Mouse (Mus musculus) cerebral cortex, adult 2 months (tissue): ENCODE results near the gene Armh3.

Experiments
- WGBS: fragments of 180-500 bp; shearing (Covaris S2); methylation state at CpG from one replicate; pipeline ENCODE4 v1.1.7; 2018; 5-methylcytosine and 5-hydroxymethylcytosine counted together

Armh3 gene

DNA sequence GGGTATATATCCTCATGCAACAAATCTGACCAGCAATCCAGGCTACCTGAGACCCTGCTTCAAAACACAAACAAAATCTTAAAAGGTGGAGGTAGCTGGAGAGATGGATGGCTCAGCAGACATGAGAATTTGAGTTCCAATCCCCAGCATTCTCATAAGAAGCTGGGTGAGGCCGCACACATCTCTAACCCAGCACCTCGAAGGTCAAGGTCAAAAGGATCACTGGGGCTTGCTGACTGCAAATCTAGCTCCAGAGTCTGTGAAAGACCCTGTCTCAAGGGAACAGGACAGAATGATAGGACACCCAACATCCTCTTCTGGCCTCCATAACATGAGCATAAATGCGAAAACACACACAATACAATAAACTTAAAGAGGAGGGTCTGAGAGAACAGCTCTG, 7.1 kb downstream of the Armh3 start:
- WGBS, result 98% methylated on average over 3 of the region's 3 CpGs

DNA sequence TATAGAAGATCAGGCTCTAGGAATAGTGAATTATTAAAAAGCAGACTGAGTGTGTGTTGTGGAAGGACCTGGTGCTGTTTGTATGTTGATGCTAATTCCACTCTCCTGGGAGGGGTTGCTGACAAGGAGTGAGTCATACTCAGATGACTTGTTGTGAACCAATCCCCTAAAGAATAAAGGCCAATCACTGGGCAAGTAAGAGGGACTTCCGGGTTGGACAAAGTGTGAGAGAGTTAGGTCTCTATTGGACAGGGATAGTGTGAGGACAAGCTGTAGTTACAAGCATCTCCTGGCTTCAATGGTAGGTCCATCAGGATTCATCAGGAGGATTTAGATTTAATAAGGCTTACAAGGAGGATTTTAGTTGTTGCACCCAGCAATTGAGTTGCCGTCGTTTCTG, 10.1 kb downstream of the Armh3 start:
- 90% methylated on average over 3 of the region's 3 CpGs for WGBS

DNA sequence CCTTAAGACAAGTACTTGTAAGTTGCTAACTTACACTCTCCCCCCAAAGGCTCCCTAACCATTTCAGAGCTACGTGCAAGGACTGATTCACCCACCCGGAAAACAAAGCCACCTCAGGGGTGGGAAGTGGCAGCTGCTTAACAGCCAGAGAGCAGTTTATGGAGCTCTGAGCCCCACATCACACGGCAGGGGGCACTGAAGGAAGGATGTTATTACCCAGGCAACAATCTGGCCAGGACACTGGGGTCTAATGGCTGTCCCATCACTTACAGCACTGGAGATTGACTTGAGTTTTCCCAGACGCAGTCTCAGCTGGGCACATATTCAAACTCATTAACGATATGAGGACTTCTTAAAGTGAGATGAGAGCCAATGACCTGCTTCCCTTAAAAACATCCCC, 37.5 kb downstream of the Armh3 start:
- WGBS, result 54% methylated on average over 5 of the region's 5 CpGs

DNA sequence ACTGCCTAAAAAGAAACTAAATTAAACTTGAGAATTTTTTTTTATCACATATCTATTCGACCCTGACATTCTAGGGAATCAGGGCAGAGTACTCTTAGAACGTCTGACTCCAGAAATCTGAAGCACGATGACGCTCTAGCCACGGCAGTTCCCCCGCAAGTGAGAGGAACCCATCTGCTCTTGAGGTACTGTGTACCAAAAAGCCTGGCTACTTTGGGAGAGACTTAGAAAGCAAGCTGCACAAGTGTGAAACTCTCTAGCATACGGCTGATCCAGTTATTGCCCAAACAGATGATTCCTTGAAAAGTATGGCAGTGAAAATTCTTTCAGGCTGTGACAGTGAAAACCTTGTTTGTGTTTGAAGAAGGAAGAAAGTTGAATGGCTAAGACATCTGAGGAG, 41.6 kb downstream of the Armh3 start:
- WGBS, result 51% methylated on average over 7 of the region's 7 CpGs

DNA sequence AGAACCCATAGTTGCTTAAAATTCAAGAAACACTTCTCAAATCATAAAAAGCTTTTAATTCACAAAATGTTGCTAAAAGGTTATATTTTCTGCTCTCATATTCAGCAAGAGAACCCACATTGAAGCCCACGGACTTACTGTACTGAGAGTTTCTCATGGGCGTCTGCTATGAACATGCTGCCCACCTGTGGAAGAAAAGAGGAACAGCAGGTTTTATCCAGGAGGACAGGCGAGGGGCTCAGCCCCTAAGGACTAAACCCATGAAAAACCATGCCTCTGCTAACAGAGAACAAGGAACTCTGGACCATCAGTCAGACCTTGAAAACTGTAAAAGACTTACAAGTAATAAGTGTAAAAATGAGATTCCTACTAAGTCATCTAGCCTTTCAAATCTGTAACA, 45.0 kb downstream of the Armh3 start:
- WGBS, result 6% methylated on average over 3 of the region's 3 CpGs

DNA sequence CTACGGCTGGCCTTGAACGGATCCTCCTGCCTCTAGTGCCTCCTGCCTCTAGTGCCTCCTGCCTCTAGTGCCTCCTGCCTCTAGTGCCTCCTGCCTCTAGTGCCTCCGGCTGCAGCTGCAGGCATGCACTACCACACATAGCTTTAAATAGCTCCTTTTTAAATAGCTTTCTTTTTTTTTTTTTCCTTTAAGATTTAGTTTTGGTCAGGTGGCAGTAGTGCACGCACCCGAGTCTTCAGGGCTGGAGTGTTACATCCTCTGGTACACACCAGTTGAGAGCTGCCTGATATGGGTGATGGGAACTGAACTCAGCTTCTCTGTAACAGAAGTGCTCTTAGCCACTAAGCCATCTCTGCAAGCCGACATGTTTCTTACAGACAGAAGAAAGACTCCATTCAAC, 49.1 kb downstream of the Armh3 start:
- WGBS, result 55% methylated on average over 6 of the region's 6 CpGs

DNA sequence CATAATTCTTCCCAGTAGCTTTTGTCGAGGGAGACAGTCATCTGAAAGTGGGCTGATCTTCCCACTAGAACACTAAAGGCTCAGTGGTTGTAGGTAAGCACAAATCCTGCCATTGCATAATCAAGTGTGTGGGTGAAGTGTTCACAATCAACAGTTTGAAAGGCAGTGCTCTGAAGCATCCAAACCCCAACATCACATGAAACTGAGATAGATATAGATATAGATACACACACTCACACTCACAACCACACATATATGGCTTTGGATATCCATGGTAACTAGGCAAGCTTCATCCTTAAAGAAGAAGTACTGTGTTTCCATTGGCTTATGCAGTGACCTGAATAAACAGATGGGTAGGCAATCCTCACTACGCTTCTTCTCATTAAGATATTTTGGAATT, 50.5 kb downstream of the Armh3 start:
- WGBS, result 52% methylated on average over 2 of the region's 2 CpGs

DNA sequence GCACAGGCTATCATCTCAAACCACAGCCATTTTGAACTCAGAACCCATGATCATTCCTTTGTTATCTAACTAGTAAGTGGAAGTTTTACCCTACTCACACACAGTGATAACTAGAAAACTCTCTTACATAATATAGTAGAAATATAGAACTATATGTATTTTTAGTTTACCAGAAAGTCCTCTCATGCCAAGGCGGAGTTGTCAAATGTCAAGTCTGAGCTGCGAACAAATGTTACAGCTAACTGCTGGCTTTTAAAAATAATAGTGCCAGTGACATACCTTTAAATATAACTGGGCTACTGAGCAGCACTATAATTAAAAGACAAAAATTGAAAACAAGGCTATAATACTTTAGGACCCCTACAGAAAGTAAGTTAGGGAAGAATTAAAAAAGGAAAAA, 51.0 kb downstream of the Armh3 start:
- WGBS, result 60% methylated on average over 2 of the region's 2 CpGs

DNA sequence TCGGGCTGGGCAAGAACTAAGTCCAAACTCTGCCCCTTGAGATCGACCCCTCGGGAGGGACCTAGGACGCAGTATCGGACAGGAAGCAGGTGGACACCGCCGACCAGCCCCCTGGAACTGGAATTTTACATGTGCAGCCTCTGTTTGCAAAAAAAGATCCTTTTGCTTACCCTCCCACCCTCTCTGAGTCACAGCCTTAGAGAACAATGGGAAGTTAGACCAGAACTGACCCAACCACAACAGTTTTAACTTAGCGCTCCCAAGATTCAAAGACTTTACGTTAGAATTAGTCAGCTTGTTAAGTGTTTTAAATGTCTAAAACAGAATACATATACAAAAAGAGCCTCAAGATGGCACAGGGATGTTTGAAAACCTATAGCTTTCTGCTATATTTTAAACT, 51.7 kb downstream of the Armh3 start:
- WGBS, result 72% methylated on average over 9 of the region's 9 CpGs

DNA sequence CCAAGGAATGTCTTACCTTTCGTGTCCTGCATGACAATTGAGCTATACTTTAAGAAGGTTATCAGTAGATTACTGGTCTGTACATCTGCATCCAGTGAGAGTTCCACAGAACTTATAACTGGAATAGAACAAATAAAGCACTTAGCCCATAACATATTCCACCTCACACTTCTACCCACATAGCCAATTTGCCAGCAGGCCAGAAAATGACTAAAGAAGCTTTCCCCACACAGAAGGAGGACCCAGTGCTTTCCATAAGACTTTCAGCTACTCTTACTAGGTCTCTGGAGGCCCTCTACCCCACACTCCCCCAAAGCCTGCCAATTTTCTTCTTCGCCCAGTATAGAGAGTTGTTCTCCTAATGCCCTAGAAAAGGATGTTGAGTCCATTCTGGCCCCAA, 52.3 kb downstream of the Armh3 start:
- WGBS, result 57% methylated on average over 2 of the region's 2 CpGs

DNA sequence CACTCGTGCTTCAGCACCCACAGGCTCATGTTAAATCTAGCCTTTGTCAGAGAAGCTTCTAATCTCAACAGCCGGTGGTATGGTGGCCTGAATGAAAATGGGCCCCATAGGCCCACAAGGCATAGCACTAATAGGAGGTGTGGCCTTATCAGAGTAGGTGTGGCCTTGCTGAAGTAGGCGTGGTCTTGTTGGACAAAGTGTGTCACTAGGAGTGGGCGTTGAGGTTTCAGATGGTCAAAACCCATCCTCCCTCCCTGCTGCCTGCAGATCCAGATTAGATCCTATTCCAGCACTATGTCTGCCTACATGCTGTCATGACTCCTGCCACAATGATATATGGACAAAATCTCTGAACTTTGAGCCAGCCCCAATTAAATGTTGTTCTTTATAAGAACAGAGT, 54.5 kb downstream of the Armh3 start:
- WGBS, result 61% methylated on average over 4 of the region's 4 CpGs

DNA sequence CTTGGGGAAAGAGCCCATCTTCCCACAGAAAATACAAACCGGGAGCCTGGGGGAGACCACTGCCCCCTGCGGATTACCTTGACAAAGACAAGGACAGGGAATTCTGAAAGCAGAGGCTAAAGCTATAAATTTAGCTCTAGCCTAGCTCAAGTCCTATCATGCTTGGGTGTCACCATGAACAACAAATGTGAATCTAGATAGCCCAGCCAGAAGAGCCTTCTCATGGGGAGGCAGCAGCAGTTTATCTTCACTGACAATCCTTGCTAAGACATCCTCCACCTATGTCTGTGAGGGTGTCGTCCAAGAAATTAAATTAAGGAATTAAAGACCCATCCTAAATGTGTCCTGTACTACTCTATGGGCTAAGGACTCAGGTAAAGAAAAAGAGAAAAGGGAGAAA, 60.2 kb downstream of the Armh3 start:
- WGBS, result 55% methylated on average over 3 of the region's 3 CpGs

DNA sequence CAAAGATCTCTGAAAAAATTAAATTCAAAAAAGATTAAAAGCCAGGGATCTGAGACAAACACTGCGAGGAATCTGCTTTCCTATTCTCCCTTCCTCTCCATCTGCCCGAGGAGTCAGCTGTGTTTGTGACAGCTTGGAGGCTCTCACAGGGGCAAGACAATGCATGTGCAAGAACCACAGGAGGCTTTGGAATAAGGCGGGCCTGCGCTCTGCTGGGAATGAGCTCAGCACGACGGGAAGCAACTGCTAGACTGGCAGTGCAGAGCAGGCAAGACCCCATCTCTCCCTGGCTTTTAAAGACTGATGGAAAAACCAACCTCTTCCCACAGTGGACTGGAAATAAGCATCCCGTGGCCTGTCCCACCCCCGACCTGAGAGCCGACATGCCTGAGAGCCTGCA, 60.8 kb downstream of the Armh3 start:
- WGBS, result 35% methylated on average over 9 of the region's 9 CpGs

DNA sequence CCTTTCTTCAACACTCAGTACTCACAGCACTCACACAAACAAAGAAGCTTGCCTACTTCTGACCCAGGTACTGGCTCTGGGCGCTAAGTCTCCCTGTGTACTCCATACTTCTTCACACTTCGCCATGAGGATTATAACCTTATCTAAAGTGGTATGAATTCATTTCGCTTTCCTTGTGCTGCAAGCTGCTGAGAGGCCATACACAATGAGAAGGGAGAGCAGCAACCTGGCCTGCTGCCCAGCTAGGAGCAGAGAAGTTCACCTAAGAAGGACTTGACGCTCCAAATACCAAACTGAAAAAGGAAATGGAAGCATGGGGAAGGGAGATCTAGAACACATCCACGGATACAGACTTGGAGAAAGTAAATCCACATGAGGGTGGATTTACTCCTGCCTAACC, 71.1 kb downstream of the Armh3 start:
- 73% methylated on average over 5 of the region's 5 CpGs for WGBS

DNA sequence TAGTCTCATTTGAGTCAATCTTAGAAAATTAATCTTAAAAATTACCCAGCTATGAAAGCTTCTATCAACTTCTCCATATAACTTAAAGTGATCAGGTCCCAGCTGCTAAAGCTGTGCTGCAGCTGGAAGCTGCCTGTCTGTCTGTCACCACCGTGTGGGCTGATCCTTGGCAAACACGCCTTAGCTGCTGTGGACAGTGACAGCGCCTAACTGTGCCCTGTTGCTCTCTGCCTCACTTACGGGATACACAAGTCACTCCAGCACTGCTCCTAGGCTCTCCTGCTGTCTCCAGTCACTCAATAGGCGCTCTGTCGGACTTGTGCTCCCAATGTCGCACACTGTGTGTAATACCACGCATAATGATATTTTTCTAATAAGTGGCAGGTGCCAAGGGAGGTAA, 71.9 kb downstream of the Armh3 start:
- 82% methylated on average over 8 of the region's 8 CpGs for WGBS

DNA sequence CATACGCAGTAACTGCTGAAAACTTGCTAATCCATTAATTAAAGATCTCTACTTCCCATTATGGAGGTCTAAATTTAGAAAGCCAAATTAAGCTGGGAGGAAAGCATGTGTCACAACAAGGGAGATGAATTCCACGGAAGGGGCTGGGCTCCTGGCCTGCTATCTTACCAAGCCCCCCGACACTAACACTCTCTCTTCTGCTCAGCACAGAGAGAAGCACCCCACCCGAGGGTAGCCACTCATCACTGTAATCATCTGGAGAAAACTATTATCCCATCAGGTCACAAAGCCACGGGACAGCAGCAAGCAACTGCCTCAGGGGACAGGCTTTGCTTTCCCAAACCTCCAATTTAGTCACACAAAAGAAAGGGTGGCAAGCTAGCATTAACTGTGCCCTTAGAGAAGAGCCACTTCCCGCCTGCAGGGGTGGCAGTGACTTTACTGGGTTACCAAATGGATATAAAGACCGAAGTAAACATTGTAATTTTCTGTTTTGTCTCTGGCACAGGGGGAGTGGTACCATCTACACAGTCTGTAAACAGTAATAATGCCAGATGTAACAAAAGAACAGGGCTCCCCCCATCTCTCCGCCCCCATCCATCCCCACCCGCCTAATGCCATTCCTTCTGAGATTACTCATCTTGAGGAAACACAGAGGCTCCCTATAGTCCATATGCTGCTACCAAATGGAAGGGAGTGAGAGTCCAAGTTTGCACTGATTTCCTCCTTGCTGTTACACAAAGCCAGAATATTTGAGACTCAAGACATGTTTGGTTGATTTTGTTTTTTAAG, 77.8 kb downstream of the Armh3 start:
- WGBS, result 58% methylated on average over 9 of the region's 9 CpGs

DNA sequence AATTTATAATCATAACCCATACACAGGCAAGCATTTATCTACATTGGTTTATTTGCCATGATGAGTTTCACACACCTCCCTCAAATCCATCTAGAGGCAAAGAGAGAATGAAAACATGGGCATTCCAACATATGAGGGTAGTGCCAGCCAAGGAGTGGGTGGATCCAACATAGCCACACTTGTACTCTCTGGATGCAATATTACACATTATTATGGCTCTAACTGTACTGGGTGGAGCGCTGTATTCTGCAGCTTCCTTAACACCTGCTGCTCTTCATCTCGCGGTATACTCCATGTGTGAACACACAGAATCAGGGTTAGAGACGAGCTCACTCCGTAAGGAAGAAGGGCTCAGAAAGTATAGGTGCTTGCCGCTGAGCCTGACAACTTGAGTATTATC, 79.9 kb downstream of the Armh3 start:
- WGBS, result 51% methylated on average over 6 of the region's 6 CpGs

DNA sequence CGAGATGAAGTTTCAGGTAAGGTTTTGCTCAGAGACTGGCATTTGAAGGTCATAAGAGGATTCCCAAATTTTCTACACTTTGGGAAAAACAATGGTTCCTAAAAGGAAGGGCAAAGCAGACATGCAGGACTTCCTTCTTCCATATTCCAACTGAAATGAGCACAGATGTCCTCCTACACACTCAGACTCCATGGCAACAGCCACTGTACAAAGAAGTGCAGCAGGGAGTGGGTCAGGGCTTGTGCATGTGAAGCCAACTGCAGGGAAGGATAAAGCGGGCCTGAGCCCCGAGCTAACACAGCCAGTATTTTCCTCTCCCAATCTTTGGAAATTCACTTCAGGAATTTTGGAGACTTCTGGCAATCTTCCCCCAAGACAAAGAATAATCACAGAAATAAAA, 80.4 kb downstream of the Armh3 start:
- WGBS, result 37% methylated on average over 3 of the region's 3 CpGs

DNA sequence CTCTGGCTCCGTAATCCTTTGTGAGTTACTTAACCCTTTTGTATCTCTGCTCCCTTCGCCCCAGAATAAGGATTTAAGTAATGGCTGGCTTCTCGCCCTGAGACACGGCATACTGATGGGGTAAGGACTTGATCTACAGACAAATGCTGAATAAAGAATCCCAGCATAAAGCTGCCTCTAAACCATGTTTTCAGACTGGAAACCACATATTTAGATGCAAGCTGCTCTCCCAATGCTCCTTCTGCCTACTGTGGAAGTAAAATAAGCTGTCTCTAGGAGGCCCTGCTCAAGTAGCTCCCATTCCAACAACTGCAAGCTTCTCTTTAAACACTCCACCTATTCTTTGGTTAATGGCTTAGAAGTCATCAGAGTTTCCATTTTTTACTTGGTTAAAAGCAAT, 81.8 kb downstream of the Armh3 start:
- 51% methylated on average over 4 of the region's 4 CpGs for WGBS

DNA sequence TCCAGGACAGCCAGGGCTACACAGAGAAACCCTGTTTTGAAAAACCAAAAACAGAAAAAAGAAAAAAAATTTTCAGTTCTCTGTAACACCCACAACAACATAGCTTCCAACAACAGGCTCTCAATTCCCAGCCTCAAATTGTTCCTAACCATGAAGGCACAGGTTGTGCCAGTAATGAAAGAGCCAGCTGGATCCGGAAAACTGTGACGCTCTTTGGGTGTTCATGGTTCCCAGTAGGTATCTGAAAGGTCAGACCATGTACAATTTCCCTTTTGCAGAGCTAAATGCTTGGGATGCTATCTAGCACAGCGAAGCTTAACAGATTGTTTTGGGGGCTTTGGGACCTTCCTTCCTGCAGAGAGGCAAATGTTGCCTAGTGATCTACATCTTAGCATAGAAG, 82.3 kb downstream of the Armh3 start:
- 60% methylated on average over 3 of the region's 3 CpGs for WGBS

DNA sequence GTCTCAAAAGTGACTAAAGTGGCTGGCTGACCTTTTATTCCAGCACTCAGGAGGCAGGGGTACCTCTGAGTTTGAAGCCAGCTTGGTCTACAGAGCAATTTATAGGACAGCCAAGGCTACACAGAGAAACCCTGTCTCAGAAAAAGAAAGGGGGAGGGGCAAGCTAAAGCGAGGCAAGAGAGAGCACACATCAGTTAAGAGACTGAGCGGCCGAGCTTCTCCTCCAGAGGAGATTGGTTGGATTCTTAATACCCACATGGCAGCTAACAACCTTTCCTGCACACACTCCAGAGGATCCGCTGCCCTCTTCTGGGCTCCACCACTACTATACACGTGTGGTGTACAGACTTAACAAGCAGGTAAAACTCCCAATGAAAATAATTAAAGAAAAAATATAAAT, 85.3 kb downstream of the Armh3 start:
- WGBS, result 52% methylated on average over 5 of the region's 5 CpGs

DNA sequence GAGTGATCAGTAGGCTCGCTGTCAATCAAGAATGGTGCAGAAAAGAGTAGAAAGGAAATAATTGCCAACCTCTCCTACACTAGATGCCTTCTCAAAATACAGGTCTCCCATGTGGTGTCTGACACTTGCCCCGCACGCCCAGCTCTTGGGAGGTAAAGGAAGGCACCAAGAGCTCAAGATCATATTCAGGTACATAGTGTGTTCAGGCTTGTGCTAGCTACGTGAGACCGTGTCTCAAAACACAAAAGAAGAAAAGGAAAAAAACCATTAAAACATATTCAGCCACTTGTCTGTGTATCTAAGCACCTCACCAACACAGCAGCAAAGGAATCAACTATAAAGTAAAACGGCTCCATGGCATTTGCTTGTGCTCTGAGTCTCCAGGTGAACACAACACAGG, 85.9 kb downstream of the Armh3 start:
- WGBS, result 87% methylated on average over 6 of the region's 6 CpGs

DNA sequence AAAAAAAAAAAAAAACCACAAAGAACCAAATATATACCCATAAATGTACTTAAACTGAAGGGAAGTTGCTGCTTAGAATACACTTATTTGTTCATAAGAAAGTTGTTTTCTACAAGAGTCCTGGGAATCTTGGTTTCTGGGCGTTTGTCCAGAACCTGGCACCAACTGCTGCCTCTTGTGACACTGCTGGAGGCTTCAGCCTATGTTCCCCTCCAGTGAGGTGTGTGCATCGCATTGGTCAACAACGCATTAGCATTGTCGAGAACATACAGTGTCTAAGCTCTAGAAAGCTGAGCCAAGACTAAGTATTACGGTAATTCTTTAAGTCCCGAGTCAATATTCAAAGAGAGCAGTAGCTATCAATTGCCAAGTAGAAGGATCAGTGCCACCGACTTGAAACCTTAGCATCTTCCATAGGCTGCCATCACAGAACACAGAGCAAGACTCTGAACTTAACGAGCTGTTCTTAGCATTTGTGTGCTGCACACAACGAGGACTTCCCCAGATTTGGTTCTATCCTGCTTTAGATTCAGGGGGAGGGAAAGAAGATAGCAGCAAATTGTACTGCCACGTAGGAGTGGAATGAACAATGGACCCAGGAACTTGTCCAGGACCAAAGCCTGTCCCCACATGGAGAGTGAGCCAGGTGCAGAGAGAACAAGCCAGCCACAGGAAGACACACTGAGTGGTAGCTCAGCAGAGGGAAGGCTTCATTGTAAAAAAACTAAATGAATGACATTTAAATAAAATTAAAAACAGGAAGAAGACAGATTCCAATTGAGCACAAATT, 86.9 kb downstream of the Armh3 start:
- WGBS, result 43% methylated on average over 10 of the region's 10 CpGs
